Mouse (Mus musculus) embryonic facial prominence, embryonic 14.5 days (tissue): ENCODE data around the gene Vamp5. TPM values are rescaled to one million over a fixed set of nuclear protein-coding genes. Genes with fewer than 3 reads are reported as not detected.
A peak's percentile ranks its signal among the peaks of the same experiment; 100 is the strongest.

ENCODE experiments used
- ATAC-seq: fragments of 200-750 bp; cut with Nextera tagmentation; 2 replicates; pipeline ENCODE4 v1.8.0; 2017; ENCODE audit warnings: low read depth, moderate number of reproducible peaks, moderate TSS enrichment
- DNase-seq: peaks from one replicate; pipeline ENCODE4 v3.0.0-alpha.2; 2015; ENCODE audit warnings: low spot score
- H3K27ac ChIP-seq: fragments of 300-500 bp; sonication (generic); replicated peaks from 2 replicates; pipeline ENCODE4 v1.5.1; 2014; ENCODE audit warnings: low read depth, mild to moderate bottlenecking, low read length, moderate library complexity
- H3K27me3 ChIP-seq: fragments of 300-500 bp; sonication (generic); replicated peaks from 2 replicates; pipeline ENCODE4 v1.6.1; 2014; ENCODE audit warnings: low read length; ENCODE audit not compliant: control insufficient read depth, insufficient read depth
- H3K36me3 ChIP-seq: fragments of 300-500 bp; sonication (generic); 2 replicates; pipeline ENCODE4 v1.6.1; 2014; ENCODE audit warnings: low read length, mixed read lengths; ENCODE audit not compliant: control insufficient read depth, insufficient read depth
- H3K4me1 ChIP-seq: fragments of 300-500 bp; sonication (generic); 2 replicates; pipeline ENCODE4 v1.6.1; 2014; ENCODE audit warnings: antibody characterized with exemption, low read length; ENCODE audit not compliant: control insufficient read depth, insufficient read depth
- H3K4me2 ChIP-seq: fragments of 300-500 bp; sonication (generic); 2 replicates; pipeline ENCODE4 v1.6.1; 2014; ENCODE audit warnings: low read depth, mild to moderate bottlenecking, low read length, moderate library complexity, mixed read lengths
- H3K4me3 ChIP-seq: fragments of 300-500 bp; sonication (generic); 2 replicates; pipeline ENCODE4 v1.5.1; 2014; ENCODE audit warnings: low read depth, mild to moderate bottlenecking, low read length
- H3K9ac ChIP-seq: fragments of 300-500 bp; sonication (generic); 2 replicates; pipeline ENCODE4 v1.6.1; 2014; ENCODE audit warnings: low read depth, mild to moderate bottlenecking, low read length, moderate library complexity, mixed read lengths
- H3K9me3 ChIP-seq: fragments of 300-500 bp; sonication (generic); 2 replicates; pipeline ENCODE4 v1.6.1; 2016; ENCODE audit warnings: low read length; ENCODE audit not compliant: control insufficient read depth
- WGBS: fragments of 180-500 bp; shearing (Covaris S2); extraction: QIAGEN DNeasy Blood & Tissue Kit; methylation state at CpG from one replicate; pipeline ENCODE4 v1.1.7; 2014; 5-methylcytosine and 5-hydroxymethylcytosine counted together
- polyA plus RNA-seq: library from polyadenylated mRNA; unstranded; fragments of >200 nt; fragmentation: Nextera tagmentation; extraction: Ambion mirVana; gene quantifications from 2 replicates; pipeline ENCODE4 v1.2.1, GENCODE M21; 2014

Gene Vamp5
- polyA plus RNA-seq = 20.3 and 22.3 TPM in 2 replicates

DNA sequence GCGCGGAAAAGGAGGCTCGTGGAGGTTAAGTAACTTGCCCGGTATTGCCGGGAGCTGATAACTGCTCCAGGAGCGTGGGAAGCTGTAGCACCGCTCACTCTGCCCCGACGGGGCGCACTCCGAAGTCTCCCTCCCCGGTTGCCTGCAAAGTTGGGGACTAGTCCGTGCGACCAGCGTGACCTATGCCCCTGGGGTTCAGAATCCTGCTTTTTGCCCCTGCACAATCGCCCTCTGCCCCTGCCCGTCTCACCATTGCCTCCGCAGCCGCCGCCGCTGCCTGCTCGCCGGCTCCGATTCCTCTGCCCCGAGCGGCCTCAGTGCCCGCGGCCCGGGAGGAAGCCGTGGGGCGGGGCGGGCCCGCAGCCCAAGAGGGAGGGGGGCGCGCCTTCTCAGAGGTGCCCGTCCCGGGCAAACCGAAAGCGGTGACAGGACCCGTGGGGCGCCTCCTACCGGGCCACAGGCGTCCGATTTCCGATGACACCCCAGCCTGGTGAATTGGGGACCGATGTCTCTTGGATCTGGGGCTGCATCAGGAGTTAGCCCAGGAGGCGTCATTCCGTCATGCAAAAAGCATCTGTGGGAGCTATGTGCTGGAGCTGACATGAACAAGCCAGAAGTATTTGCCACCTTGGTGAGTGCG is at the start of gene Vamp5:
Gene Vamp5, minus strand, starts transcription at position 338 of the 640 bp plus-strand sequence.
- Histone ChIP-seq H3K4me2 (peak within 1 kb of the TSS; percentile 68), H3K9me3 (no peaks in the 10 kb centered on the region), H3K9ac (peak within 1 kb of the TSS; percentile 70), H3K27ac (peak within 1 kb of the TSS; percentile 0; the same call in 1 of the 2 replicates), H3K27me3 (no peaks in the 10 kb centered on the region; the same call in 1 of the 2 replicates), H3K4me3 (peak within 1 kb of the TSS; percentile 55), H3K4me1 (no peaks in the 10 kb centered on the region), H3K36me3 (peaks cover 13% of the 10 kb centered on the region)
- DNase-seq (peak; percentile 55), ATAC-seq (peak; percentile 68)
- WGBS = under 1% methylated on average over 33 of the region's 49 CpGs

GRCm38 (mm10) chr6:72429061-72429842 is 49.0 kb upstream of the Vamp5 start:
- Histone ChIP-seq H3K4me2 (no peak overlapping the region), H3K9ac (no peak overlapping the region), H3K4me3 (no peak overlapping the region), H3K27ac (no peak overlapping the region), H3K36me3 (peaks cover 91% of the 10 kb centered on the region), H3K4me1 (no peaks in the 10 kb centered on the region), H3K27me3 (no peaks in the 10 kb centered on the region), H3K9me3 (no peaks in the 10 kb centered on the region)
- DNase-seq (no peak), ATAC-seq (no peak)
- WGBS = 87% methylated on average over 21 of the region's 21 CpGs

- Histone ChIP-seq H3K9ac (no peak overlapping the region), H3K4me2 (no peak overlapping the region), H3K27ac (no peak overlapping the region), H3K4me3 (no peak overlapping the region), H3K4me1 (no peaks in the 10 kb centered on the region), H3K9me3 (no peaks in the 10 kb centered on the region), H3K27me3 (no peaks in the 10 kb centered on the region), H3K36me3 (peaks cover 92% of the 10 kb centered on the region)
- peak; percentile 86 for ATAC-seq
- 36% methylated on average over 8 of the region's 8 CpGs for WGBS
- peak; percentile 79 for DNase-seq
Measured at GRCm38 (mm10) chr6:72428036-72428435, 47.8 kb upstream of the Vamp5 start.

DNA sequence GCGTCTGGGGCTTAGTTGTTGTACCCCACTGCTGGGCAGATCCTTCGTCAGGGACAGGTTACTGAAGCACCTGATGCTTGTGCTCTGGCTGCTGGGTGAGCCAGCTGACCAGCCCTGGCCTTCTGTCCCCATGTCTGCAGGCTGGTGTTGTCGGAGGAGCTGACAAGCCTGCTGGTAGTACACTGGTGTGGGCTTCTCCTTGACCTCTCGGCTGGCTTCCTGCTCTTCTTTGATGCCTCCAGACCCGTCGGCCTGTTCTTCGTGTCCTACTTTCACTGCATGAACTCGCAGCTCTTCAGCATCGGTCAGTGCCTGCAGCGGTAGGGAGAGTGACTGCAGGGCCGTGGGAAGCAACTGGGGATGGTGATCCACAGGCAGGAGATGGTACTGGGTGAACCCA is 45.4 kb upstream of the Vamp5 start:
- 92% methylated on average over 11 of the region's 11 CpGs for WGBS
- H3K9ac ChIP-seq = no peak overlapping the region
- ATAC-seq = no peak
- no peak overlapping the region for H3K4me3 ChIP-seq
- H3K4me1 ChIP-seq = no peaks in the 10 kb centered on the region
- no peaks in the 10 kb centered on the region for H3K9me3 ChIP-seq
- peaks cover 95% of the 10 kb centered on the region for H3K36me3 ChIP-seq
- DNase-seq = no peak
- H3K27me3 ChIP-seq = no peaks in the 10 kb centered on the region
- no peak overlapping the region for H3K27ac ChIP-seq
- no peak overlapping the region for H3K4me2 ChIP-seq

DNA sequence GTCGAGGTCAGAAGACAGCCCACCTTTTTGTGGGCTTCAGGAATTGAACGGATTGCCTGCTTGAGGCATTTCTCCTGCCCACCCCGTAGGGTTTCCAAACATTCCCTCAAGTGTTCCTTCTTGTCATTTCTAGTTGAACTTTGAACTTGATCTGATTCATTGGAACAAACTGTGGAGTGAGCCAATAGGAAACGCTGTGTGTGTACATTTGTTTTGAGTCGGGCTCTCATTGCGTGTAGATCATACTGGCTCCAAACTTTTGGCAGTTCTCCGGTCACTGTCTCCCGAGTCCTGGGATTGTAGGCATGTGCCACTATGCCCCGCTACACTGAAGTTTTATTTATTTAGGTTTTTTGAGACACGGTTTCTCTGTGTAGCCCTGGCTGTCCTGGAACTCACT is 40.6 kb upstream of the Vamp5 start:
- no peaks in the 10 kb centered on the region for H3K27me3 ChIP-seq
- WGBS = 92% methylated on average over 10 of the region's 10 CpGs
- H3K4me3 ChIP-seq = no peak overlapping the region
- H3K36me3 ChIP-seq = peaks cover 83% of the 10 kb centered on the region
- H3K9ac ChIP-seq = no peak overlapping the region
- ATAC-seq = no peak
- H3K9me3 ChIP-seq = no peaks in the 10 kb centered on the region
- no peak for DNase-seq
- no peaks in the 10 kb centered on the region for H3K4me1 ChIP-seq
- H3K27ac ChIP-seq = no peak overlapping the region
- H3K4me2 ChIP-seq = no peak overlapping the region

DNA sequence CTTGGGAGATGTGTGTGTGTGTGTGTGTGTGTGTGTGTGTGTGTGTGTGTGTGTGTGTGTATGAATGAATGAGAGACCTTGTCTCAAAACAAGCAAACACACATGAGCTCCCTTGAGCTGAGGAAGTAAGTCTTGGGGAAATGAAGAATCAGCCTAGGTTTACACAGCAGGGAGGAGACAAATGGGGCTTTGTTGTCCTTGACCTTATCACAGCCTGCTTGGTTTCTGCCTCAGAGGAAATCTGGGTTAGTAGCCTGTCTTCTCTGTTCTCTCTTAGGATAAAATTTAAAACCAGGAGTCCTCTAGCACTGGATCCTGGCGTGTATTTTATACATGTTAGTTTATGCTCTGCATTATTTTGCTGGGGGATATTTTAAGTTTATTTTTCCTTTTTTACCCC is 39.5 kb upstream of the Vamp5 start:
- Histone ChIP-seq H3K27ac (no peak overlapping the region), H3K4me2 (no peak overlapping the region), H3K4me1 (peaks cover 8% of the 10 kb centered on the region), H3K36me3 (peaks cover 72% of the 10 kb centered on the region), H3K4me3 (no peak overlapping the region), H3K9ac (no peak overlapping the region), H3K9me3 (no peaks in the 10 kb centered on the region), H3K27me3 (no peaks in the 10 kb centered on the region)
- ATAC-seq = no peak
- WGBS = 76% methylated on average over 1 of the region's 1 CpGs
- DNase-seq = no peak

- no peak overlapping the region for H3K27ac ChIP-seq
- H3K9ac ChIP-seq = no peak overlapping the region
- 93% methylated on average over 4 of the region's 4 CpGs for WGBS
- no peak overlapping the region for H3K4me2 ChIP-seq
- no peaks in the 10 kb centered on the region for H3K27me3 ChIP-seq
- ATAC-seq = no peak
- no peak overlapping the region for H3K4me3 ChIP-seq
- DNase-seq = no peak
- peaks cover 57% of the 10 kb centered on the region for H3K36me3 ChIP-seq
- H3K9me3 ChIP-seq = no peaks in the 10 kb centered on the region
- H3K4me1 ChIP-seq = peaks cover 9% of the 10 kb centered on the region
Measured at GRCm38 (mm10) chr6:72418279-72418678, 38.0 kb upstream of the Vamp5 start.

- Histone ChIP-seq H3K4me2 (peak overlapping the region; percentile 71), H3K36me3 (peaks cover 37% of the 10 kb centered on the region), H3K9ac (0 out of 2 replicates have a peak overlapping the region, but pooled peaks have one; percentile 34), H3K9me3 (no peaks in the 10 kb centered on the region), H3K27me3 (no peaks in the 10 kb centered on the region), H3K4me1 (peaks cover 9% of the 10 kb centered on the region), H3K4me3 (no peak overlapping the region; the same call in 1 of the 2 replicates), H3K27ac (no peak overlapping the region)
- WGBS = 75% methylated on average over 7 of the region's 7 CpGs
- ATAC-seq = no peak
- DNase-seq = no peak
Measured at GRCm38 (mm10) chr6:72415964-72416772, 35.9 kb upstream of the Vamp5 start.
